Mouse (Mus musculus): ENCODE measurements at regions not wholly inside any gene's neighbourhood (a gene's known extent, or its start where the extent isn't known, plus 50 kb on each side); places are given as distances from the start of the nearest gene placed in this dataset.

DNA sequence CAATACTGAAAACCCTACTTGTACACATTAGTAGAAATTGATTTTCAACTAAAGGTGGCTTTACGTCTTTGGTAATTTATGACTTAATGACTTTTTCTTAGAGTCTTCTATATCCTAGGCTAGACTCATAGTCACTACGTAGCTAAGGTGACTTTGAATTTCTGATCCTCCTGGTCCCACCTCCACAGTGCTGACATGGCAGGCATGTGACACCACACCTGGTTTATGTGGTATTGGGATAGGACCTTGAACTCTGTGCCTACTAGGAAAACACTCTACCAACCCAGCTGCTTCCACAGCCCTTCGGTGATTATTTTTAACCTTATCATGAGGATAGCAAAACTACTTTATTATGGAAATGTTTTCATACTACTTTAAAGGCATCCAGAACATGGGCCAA is 51.5 kb upstream of the D7Ertd443e start:
- no peak for DNase-seq

DNA sequence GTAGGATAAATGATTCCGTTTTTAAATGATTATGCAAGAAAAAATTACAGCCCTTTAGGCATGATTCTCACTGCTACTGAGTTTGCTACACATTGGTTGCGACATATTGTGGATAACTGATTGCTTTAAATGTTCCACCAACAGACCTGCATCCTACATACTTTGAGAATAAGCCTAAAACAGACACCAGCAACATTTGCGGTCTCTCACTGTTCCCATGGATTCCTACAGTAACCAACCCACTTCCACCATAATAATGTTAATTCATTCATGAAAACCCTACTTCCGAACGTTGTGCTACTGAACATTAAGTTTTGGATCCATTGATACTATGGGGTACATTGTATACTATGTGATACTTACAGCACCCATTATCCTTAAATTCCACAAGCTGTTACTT is 53.8 kb upstream of the D7Ertd443e start:
- no peak for DNase-seq

DNA sequence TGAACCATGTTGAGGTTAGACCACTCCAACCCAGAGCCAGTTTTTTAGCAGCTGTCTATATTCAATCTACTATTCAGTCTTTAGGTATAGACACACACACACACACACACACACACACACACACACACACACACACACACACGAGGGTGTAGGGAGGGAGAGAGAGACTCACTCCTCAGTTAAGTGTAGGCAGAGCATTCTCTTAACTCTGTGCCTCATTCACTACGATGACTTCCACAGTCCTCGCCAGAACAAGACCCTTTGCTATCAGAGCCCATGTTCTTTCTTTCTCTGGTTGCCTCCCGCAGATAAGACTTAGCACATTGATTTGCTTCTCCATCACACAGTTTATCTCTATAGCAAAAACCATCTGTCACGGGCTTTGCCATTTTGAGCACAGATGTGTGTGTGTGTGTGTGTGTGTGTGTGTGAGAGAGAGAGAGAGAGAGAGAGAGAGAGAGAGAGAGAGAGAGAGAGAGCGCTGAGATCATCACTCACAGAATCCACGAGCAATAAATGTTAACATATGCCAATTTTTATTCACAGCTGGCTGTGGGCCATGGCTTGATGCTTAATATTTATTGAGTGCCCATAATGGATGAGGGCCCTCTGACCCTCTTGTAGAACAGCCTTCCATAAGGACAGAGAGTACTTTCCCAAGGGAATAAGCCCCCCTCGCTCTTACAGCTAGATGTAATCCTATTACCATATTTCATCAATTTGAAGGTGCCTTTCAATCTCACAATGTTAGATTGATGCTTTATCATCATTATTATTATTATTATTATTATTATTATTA is 59.7 kb upstream of the D7Ertd443e start:
- DNase-seq: no peak

DNA sequence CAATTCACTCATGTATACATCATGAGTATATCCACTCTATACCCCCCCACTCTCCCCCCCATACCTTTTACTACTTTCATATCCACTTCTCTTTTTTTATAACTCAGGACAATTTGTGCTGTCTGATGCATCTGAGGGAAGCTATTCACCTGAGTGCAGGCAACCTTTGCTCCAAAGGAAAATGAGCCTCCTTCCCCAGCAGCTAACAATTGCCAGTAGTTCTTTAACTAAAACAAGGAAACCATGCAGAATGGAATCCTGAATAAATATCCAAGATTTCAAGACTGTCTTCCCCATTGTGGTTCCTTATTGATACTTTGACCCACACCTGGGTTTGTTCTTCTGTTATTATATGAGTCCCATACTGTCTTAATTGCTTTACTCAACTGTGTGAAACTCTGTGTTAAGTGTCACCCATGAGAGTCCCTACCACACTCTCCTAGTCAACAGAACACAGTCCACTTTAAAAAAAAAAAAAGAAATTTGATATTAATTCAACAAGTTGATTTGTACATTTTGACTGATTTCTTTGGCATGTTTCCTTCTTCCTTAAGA is 62.3 kb upstream of the D7Ertd443e start:
- DNase-seq: no peak

DNA sequence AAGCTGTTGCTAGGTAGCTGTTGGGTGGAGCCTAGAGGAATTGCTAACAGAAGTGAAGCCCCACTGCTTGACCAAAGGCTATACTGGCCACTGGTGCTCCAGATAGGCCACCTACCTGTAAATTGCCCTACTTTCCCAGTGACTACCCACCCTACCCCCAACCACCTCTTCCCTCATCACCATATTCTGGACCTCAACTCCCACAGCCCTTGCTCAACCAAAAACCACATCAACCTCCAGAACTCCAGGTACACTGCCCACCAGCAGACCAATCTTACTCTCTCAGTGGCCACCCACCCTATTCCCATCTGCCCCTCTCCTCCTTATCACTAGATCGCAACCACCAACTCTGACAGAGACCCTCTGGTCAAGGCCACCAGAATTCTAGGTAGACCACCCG is 63.4 kb upstream of the D7Ertd443e start:
- DNase-seq: no peak

DNA sequence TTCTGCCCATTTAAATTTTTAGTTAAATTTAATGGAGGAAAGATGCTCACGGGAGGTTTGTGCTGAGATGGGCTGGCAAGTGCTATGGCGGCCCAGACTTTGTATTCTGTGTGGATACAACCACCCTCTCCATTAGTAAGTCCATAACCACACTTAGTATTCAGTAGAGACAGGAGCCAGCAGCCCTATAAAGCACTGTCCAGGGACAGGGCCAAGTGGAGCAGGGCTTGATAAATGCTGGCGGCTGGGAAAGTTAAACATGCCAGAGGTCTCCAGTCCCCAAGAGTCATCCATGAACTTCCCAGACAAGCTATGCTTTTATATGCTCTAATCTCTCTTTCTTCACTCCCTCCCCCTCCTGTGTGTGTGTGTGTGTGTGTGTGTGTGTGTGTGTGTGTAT is 77.2 kb upstream of the D7Ertd443e start:
- DNase-seq: no peak

DNA sequence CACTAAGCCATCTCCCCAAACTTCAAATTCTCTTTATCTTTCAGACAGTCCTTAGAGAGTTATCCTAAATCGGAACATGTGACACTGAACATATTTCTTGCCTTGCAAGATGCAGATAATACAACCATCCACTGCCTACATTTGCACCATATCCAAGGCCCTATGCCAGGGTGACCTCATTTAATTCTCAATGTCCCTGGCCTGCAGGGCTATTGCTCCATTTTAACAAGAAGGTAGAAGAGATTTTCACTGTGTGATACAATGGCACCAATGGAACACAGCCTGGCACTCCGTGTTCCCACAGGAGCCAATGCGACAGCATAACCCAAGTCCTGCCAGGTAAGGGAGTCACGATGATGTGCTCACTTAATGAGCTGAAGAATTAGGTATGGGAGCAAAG is 77.9 kb upstream of the D7Ertd443e start:
- no peak for DNase-seq

DNA sequence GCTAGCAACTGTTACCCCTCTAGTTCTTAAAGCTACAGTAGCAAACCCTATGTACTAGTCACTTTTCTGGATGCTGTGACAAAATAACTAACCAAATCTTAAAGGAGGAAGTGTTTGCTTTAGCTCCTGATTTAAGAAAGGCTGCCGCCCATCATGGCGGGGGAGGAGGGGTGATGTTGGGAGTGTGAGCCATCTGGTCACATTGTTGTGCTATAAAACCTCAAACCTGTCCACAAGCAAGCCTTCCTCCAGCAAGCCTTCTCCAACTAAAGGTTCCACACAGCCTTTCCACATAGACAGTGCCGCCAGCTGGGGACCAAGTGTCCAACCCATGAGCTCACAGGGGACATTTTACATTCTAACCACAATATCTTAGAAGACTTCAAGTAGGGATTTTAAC is 81.8 kb upstream of the D7Ertd443e start:
- no peak for DNase-seq

DNA sequence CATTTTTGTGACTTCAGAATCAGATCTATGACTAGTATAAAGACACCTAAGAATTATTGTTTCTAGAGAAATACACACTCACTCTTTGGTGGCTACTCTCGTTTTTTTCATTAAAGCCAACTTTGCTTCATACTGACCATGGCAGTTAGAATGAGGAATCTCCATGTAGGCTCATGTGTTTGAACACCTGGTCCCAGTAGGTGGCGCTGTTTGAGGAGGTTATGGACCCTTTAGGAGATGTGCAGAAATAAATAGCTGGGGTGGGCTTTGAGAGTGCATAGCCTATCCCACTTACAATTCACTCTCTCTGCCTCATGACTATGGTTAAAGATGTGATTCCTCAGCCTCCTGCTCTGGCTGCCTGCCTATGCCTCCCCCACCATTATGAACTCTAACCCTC is 85.8 kb upstream of the D7Ertd443e start:
- peak in 1 of 2 experiments; percentile 30 for DNase-seq

DNA sequence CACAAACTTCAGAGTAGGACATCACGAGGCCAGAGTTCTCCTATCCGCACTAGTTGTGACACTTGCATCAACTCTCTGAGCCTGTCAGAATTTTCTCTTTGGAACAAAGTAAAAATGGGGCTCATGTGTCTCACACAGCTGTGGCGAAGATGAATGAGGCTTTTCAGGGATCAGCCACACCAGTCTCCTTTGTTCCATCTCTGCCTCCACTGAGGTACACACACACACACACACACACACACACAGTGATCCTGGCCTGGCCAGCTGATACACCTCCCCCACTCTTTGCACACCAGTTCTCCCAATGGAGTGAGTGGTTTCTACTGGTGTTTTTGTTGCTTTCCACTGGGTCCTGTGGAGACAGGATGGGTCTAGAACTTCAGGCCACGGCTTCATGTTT is 105.9 kb upstream of the D7Ertd443e start:
- DNase-seq: no peak

DNA sequence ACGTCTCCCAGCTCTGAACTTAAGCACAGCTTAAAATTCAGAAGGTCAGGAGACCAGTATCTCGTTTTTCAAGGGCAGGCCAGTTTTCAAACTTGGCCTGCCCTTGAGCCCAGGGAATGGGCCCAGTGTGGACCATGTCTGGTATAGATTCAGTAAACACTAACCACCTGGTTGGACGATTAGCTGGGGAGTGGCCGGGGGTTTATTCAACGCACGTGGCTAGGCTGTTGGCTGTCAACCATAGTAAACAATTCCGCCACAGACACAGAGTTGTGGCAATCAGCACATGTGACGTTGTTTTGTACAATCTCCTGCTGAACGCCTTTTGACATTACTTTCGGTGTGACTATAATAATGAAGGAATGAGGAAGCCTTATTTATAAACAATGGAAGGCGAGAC is 111.8 kb upstream of the D7Ertd443e start:
- peak in 1 of 2 experiments; percentile 29 for DNase-seq

DNA sequence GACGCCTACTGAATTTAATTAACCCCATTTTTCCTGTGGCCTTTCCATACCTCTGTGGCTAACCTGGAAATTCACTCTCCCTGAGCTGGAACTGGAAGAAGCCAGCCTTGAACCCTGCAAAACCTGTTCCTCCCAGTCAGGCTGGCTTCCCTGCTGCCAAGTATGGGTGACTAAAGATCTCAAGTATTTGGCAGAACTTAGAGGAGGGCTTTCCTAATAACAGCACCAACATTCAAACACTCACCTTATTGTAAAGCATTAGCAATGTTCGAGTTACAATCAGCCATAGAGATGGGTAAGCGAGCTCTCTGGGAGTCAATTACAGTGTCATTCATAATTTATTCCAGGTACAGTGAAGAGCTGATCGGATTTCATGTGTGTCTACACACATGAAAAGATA is 112.4 kb upstream of the D7Ertd443e start:
- peak in 1 of 2 experiments; percentile 23 for DNase-seq

DNA sequence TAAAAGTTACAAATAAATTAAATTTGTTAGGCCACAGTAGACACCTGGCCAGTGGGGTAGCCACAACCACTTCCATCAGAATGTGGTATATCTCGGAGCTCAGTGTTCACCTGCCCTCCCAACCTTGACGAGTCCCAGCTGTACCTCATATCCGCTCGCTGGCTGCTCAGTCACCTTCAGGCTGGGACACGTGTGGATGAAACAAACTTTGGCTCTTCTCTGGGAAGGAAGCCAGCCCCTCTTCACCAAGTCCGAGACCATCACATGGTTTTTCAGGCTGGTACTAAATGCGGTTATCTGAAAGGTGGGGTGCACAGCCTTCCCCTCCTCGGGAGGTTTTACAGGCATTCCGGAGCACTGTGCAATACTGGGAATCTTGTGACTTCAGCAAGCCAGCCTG is 113.3 kb upstream of the D7Ertd443e start:
- peak in 1 of 2 experiments; percentile 21 for DNase-seq

DNA sequence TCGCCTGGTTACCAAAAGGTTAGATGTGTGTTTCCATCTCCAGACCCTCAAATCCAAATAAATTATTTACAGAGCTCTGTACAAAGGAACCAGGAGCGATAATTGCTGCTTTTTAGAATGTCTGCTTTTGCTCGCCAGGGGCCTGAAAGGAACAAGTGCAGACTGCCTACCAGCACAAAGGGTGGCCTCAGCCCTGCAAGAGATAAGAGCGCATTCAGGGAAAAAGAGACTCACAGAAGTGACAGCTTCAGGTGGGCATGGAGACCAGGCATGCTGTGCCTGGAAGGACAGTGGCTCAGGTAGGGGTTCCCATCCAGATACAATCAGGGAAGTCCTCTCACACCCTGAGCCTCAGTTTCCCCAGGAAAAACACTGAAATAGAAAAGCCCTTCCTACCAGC is 114.0 kb upstream of the D7Ertd443e start:
- no peak for DNase-seq

DNA sequence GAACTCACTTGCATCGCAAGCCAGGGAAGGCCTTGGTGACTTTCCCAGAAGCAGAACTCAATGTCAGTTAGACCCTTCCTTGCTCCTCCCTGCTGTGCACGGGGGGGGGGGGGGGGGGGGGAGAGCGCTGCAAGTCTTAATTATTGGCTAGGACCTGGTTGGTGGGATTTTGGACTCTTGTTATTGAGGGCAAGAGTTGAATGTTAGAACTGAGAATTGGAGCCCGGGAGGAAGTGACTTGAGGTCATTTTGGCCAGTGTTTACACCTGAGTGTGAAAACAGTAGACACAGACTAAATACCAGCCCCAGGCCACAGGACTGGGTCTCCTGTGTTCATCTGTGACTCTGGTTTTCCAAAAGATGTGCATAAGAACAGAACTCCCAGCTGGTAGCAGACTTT is 114.7 kb upstream of the D7Ertd443e start:
- DNase-seq: no peak

DNA sequence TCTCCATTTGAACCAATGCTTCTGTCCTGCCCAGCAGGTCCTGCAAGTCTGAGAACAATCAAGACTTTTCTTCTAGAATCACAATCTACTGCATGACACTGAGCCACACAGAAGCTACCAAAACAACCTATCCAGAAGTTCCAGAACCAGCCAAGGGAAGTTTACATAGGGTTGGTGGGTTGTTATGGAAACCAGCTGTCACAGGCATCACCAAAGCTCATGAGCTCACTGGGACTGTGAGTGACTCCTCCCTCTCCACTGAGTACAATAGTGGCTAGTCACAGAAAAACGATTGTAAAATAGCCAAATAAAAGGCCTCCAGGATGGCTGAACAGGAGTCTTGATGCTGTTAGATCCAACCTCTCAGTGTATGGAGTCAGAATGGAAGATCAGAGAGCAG is 115.6 kb upstream of the D7Ertd443e start:
- DNase-seq: no peak

DNA sequence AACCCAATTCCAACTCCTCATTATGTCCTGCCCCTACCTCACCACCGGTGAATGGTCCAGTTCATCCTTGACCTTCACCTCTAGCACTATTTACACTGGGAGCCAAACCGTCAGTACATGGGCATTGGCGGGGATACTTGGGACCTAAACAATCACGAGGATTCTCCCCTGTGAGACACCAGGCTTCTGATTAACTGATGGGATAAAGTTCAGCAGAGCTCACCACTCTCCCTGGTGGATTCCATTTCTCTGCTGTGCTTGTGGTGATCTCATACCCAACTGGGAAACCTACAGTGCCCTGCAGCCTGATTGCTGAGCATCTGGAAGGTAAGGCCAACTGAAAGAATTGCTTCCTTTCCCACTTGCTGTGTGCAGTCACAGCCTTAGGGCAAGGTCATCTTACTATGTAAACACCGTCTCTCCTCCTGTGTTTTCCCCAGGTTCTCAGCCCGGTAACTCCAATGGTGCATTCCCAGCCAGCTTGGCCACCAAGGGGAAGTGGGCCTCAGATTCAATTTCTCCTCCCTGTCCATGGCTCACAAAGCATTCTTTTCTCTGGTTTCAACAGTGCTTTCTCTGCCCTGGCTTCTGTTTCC is 125.0 kb upstream of the D7Ertd443e start:
- DNase-seq: no peak

DNA sequence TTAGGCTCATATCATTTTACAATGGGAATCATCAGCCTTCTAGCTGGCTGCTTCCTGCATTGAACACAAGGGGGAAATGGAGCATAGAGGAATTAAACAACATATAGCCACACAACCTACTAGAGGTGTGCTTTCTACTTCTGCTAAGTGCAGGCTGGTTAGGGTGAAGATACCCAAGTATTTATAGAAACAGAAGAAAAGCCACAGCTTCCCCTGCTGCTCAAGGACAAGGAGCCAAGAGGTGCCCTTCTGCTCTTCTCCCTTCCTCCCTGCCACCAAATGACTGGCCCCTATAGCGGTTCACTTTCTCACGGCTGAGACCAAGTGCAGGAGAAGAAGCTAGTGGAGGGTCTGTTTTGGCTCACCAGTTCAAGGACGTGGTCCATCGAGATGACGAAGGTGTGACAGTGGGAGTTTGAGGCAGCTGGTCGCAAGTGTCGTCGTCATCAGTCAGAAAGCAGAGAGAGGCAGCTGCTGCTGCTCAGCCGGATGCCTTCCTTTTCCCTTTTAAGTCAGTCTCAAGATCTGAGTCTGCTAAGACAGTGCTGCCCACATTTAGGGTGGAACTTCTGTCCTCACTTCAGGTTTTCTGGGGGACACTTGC is 134.0 kb upstream of the D7Ertd443e start:
- no peak for DNase-seq

DNA sequence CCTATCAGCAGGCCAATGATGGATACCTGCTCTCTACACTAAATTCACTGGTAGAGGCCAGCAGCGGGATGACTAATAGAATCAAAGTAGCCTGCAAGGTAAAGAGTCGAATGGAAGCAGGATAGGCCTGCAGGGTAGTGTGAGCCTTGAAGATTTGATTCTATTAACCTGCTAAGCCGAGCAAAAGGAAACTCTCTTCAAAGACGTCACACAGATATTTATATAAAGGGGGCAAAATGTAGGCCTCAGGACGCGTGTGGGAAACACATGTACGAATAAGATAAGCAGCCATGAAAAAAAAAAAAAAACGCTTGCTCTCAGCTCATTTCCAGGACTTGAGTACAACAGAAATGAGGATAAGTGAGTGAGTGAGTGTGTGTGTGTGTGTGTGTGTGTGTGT is 138.4 kb upstream of the D7Ertd443e start:
- no peak for DNase-seq

DNA sequence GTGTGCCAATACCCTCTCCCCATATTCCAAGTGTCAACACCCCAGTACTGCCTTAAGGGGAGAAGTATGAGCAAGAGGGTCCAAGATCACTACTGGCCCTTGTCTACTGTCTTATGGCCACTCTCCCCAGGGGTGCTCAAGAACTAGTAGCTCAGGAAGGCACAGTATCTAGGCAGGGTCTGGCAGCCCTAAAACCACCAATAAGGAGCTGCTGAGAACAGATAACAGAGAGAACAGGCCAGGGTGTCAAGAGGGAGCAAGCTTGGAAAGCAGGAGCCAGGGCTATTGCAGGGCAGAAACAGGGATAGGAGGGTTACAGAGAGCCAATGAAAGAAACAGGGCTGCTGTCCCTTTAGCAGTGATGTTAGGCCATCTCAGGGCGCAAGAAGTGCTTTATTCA is 139.6 kb upstream of the D7Ertd443e start:
- DNase-seq: no peak

DNA sequence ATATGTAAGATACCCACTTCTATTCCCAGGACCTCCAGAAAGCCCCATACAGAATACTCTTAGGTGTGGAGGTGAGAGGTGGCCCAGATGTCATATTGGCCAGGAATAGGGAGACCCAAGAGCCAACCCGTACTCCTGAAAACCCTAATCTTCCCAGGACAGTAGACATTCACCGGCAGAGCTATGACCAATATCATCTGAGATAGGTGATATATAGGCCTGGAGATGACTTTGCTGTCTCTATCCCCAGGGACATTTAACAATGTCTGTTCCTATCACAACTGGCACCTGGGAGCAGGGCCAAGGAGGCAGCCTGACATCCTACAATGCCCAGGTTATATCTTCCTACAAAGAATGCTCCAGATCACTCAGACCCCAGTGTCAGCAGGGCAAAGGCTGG is 140.0 kb upstream of the D7Ertd443e start:
- no peak for DNase-seq

DNA sequence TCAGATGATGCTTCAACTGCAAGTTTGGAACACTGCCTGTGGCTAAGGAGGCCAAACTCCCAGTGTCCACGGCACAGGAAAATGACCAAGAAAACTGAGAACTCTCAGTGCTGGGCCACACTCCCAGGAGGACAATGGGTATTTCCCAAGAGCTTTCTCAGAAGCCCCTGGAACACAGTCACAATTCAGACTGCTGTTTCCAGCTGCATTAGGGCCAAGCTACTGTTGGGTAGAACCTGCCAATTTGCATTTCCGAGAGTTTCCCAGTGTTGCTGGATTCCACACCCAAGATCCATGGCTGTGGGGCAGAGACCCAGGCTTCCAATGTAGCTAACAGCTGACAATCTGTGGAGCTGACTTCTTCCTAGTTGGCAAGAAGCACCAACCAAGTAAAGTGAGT is 141.9 kb upstream of the D7Ertd443e start:
- no peak for DNase-seq

DNA sequence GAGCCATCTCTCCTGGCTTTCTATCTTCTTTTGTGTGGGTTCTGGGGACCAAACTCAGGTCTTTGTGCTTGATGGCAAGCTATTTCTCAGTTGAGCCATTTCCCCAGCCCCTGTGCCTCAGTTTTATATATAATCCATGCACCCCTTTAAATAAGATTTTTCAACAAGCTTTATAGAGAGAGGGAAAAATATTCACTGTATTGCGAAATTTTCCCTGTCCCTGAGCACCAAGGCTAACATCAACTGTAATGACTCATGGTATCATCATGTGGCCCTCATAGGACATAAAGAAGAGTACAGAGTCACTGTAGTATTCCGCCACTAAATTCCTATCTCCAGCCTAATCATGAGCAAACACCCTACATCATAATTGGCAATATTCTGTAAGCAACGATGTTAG is 142.4 kb upstream of the Dock1 start:
- no peak for DNase-seq

DNA sequence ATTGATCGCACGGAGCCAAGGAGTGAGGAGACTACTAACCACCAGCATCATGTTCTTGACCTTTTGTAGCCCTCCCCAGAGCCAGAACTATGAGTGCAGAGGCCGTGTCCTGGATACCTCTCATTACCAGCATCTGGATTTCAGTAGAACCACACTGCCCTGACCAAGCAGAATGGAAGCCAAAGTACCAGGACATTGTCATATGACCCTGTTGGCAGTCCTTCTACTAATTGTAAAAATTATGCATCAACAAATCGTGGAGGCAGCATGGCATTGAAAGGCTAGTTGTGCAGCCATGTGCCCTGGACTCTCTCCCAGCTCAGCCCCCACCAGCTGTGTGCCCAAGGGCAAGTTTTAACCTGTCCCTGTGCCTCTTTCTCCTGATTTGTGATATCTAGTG is 135.6 kb upstream of the Dock1 start:
- no peak for DNase-seq

Data from lung, postnatal 4 days (tissue).